Mouse (Mus musculus) urinary bladder, postnatal 10 days (tissue): ENCODE measurements around the gene Dpy19l3.

ENCODE experiments used
- DNase-seq: peaks from one replicate; pipeline ENCODE4 v3.0.0; 2022; ENCODE audit warnings: low spot score

Gene Dpy19l3

GRCm38 (mm10) chr7:35636874-35637273, 117.4 kb downstream of the Dpy19l3 start:
- DNase-seq = no peak

GRCm38 (mm10) chr7:35636229-35636628, 118.0 kb downstream of the Dpy19l3 start:
- no peak for DNase-seq
